Mouse (Mus musculus): ENCODE measurements around the gene Cdc25a.

DNA sequence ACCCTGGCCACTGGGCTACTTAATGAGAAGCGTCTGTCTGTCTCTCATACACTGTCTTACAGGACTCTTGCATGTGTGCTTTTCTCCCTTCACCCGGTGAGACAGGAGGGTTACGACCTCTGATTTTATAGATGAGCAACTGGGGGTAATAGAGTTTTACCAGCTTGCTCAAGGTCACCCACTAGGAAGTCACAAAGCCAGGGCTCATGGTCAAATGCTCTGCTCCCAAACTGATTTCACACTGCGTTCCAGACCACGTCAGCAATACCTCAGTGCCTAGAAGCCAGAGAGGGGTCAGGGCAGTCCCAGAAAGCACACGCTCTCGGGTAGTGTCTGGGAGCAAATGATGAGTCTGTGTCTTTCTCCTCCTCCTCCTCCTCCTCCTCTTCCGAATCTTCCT, 33.7 kb downstream of the Cdc25a start:
- TF ChIP-seq POLR2A (IDR thresholded peaks at IDR 0.05; ENCODE audit: insufficient read depth, low read depth, low read length), result no peak
- TF ChIP-seq CTCF (IDR thresholded peaks at IDR 0.05; ENCODE audit: insufficient read depth, low read depth, low read length), result no peak

All from olfactory bulb, adult 2 months (tissue).